Mouse (Mus musculus) hindbrain, embryonic 14.5 days (tissue): ENCODE data around the gene Ralb. TPM values are rescaled to one million over a fixed set of nuclear protein-coding genes. Genes with fewer than 3 reads are reported as not detected.

Experiments
- ATAC-seq: fragments of 200-750 bp; cut with Nextera tagmentation; 2 replicates; pipeline ENCODE4 v1.8.0; 2017; ENCODE audit warnings: moderate number of reproducible peaks, mild to moderate bottlenecking, moderate TSS enrichment, moderate library complexity; ENCODE audit not compliant: low FRiP score
- DNase-seq: peaks from one replicate; pipeline ENCODE4 v3.0.0-alpha.2; 2015; ENCODE audit warnings: low spot score
- H3K27ac ChIP-seq: fragments of 300-500 bp; sonication (generic); 2 replicates; pipeline ENCODE4 v1.5.1; 2014; ENCODE audit warnings: mild to moderate bottlenecking, moderate library complexity
- H3K27me3 ChIP-seq: fragments of 300-500 bp; sonication (generic); 2 replicates; pipeline ENCODE4 v1.6.1; 2014; ENCODE audit warnings: mild to moderate bottlenecking, low read length, mixed read lengths; ENCODE audit not compliant: control insufficient read depth, insufficient read depth
- H3K36me3 ChIP-seq: fragments of 300-500 bp; sonication (generic); replicated peaks from 2 replicates; pipeline ENCODE4 v1.6.1; 2014; ENCODE audit not compliant: control insufficient read depth, insufficient read depth
- H3K4me1 ChIP-seq: fragments of 300-500 bp; sonication (generic); replicated peaks from 2 replicates; pipeline ENCODE4 v1.6.1; 2014; ENCODE audit warnings: antibody characterized with exemption, low read length, mixed read lengths; ENCODE audit not compliant: control insufficient read depth, insufficient read depth
- H3K4me2 ChIP-seq: fragments of 300-500 bp; sonication (generic); replicated peaks from 2 replicates; pipeline ENCODE4 v1.6.1; 2014; ENCODE audit warnings: mild to moderate bottlenecking, moderate library complexity
- H3K4me3 ChIP-seq: fragments of 300-500 bp; sonication (generic); replicated peaks from 2 replicates; pipeline ENCODE4 v1.5.1; 2014; ENCODE audit warnings: mild to moderate bottlenecking, low read length
- H3K9ac ChIP-seq: fragments of 300-500 bp; sonication (generic); 2 replicates; pipeline ENCODE4 v1.6.1; 2014
- H3K9me3 ChIP-seq: fragments of 300-500 bp; sonication (generic); 2 replicates; pipeline ENCODE4 v1.6.1; 2016; ENCODE audit warnings: low read length; ENCODE audit not compliant: control insufficient read depth
- WGBS: fragments of 180-500 bp; shearing (Covaris S2); extraction: QIAGEN DNeasy Blood & Tissue Kit; methylation state at CpG from one replicate; pipeline ENCODE4 v1.1.7; 2014; 5-methylcytosine and 5-hydroxymethylcytosine counted together
- polyA plus RNA-seq: library from polyadenylated mRNA; unstranded; fragments of >200 nt; fragmentation: Nextera tagmentation; extraction: Ambion mirVana; gene quantifications from 2 replicates; pipeline ENCODE4 v1.2.1, GENCODE M21; 2014

The Ralb gene
- polyA plus RNA-seq, 1 experiment from 2014 or later, result 57.5 TPM

GRCm38 (mm10) chr1:119451417-119451816 lies 53.2 kb downstream of the Ralb start:
- WGBS, result 62% methylated on average over 10 of the region's 10 CpGs

GRCm38 (mm10) chr1:119450651-119451345 lies 53.8 kb downstream of the Ralb start:
- DNase-seq, result no peak
- Histone ChIP-seq H3K27ac (no peak overlapping the region), H3K4me3 (no peak overlapping the region), H3K36me3 (no peaks in the 10 kb centered on the region), H3K9ac (no peak overlapping the region), H3K9me3 (no peaks in the 10 kb centered on the region), H3K4me1 (no peaks in the 10 kb centered on the region), H3K4me2 (no peak overlapping the region), H3K27me3 (no peaks in the 10 kb centered on the region)
- ATAC-seq, result no peak
- 78% methylated on average over 10 of the region's 10 CpGs for WGBS

More at GRCm38 (mm10) chr1:119451417-119451816, 53.2 kb downstream of the Ralb start:
- DNase-seq, result no peak
- no peak overlapping the region for H3K4me3 ChIP-seq
- no peak overlapping the region for H3K4me2 ChIP-seq
- H3K4me1 ChIP-seq, result no peaks in the 10 kb centered on the region
- H3K36me3 ChIP-seq, result no peaks in the 10 kb centered on the region
- no peak overlapping the region for H3K27ac ChIP-seq
- H3K9me3 ChIP-seq, result no peaks in the 10 kb centered on the region
- H3K9ac ChIP-seq, result no peak overlapping the region
- no peaks in the 10 kb centered on the region for H3K27me3 ChIP-seq
- ATAC-seq, result no peak

- no peaks in the 10 kb centered on the region for H3K27me3 ChIP-seq
- WGBS, result 68% methylated on average over 10 of the region's 10 CpGs
- H3K9me3 ChIP-seq, result no peaks in the 10 kb centered on the region
- H3K36me3 ChIP-seq, result no peaks in the 10 kb centered on the region
- DNase-seq, result no peak
- no peak overlapping the region for H3K4me2 ChIP-seq
- no peaks in the 10 kb centered on the region for H3K4me1 ChIP-seq
- no peak overlapping the region for H3K4me3 ChIP-seq
- no peak overlapping the region for H3K9ac ChIP-seq
- H3K27ac ChIP-seq, result no peak overlapping the region
- no peak for ATAC-seq
Measured at GRCm38 (mm10) chr1:119446753-119447283, 57.8 kb downstream of the Ralb start.

DNA sequence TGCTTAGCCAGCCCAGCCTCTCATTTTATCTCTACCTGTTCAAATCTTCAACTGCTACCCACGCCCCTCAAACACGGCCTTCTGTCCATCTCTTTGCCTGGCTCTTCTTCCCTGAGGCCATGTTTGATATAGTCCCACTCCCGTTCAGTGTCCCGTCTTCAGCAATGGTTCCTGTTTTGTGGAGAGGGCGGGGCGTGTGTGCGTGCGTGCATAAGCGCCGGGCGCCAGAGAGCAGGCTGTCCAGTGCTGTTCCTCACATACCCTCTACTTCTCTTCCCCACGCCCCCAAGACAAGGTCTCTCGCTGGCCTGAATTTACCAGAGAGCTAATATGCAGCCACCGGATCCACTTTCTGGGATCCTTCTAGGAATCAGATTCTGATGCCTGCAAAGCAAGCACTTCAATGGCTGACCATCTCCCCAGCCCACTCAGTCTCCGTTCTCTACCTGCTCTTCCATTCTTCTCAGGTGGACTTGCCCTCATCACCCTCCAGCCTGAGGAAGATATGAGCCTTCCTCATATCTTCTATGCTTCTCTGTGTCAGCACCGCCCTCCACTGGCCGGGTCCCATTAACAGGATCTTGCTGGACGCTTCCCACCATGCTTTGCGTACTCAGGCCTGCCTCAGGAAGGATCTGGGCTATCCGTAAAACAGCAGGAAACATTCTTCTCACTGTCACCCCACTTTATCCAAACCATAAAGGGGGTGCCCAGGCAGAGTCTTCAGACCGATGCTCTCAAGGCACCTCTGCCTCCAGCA lies 60.8 kb downstream of the Ralb start:
- ATAC-seq, result no peak
- WGBS, result 89% methylated on average over 21 of the region's 21 CpGs

DNA sequence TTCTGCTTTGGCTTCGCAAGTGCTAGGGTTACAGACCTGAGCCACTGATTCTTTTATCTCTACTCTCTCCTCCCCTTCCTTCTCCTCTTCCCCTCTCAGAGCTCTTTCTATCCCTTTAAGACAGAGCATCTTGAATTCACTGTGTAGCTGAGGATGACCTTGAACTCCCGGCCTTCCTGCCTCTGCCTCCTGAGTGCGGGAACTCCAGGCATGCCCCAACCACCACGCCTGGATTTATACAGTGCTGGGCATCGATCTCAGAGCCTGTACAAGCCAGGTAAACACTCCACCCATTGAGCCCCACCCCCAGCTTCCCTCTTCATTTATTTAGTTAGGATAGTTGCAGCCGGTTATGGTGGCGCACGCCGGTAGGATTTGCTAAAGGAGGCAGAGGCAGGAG lies 61.7 kb downstream of the Ralb start:
- H3K4me1 ChIP-seq, result no peaks in the 10 kb centered on the region
- no peaks in the 10 kb centered on the region for H3K9me3 ChIP-seq
- WGBS, result 91% methylated on average over 9 of the region's 9 CpGs
- DNase-seq (no peak), ATAC-seq (no peak)
- H3K27me3 ChIP-seq, result no peaks in the 10 kb centered on the region
- no peak overlapping the region for H3K9ac ChIP-seq
- H3K36me3 ChIP-seq, result no peaks in the 10 kb centered on the region
- H3K4me2 ChIP-seq, result no peak overlapping the region
- H3K27ac ChIP-seq, result no peak overlapping the region
- no peak overlapping the region for H3K4me3 ChIP-seq

More for the DNA sequence above, 60.8 kb downstream of the Ralb start:
- Histone ChIP-seq H3K9me3 (no peaks in the 10 kb centered on the region), H3K4me2 (no peak overlapping the region), H3K27me3 (no peaks in the 10 kb centered on the region), H3K9ac (no peak overlapping the region), H3K36me3 (no peaks in the 10 kb centered on the region), H3K27ac (no peak overlapping the region), H3K4me3 (no peak overlapping the region), H3K4me1 (no peaks in the 10 kb centered on the region)
- no peak for DNase-seq

DNA sequence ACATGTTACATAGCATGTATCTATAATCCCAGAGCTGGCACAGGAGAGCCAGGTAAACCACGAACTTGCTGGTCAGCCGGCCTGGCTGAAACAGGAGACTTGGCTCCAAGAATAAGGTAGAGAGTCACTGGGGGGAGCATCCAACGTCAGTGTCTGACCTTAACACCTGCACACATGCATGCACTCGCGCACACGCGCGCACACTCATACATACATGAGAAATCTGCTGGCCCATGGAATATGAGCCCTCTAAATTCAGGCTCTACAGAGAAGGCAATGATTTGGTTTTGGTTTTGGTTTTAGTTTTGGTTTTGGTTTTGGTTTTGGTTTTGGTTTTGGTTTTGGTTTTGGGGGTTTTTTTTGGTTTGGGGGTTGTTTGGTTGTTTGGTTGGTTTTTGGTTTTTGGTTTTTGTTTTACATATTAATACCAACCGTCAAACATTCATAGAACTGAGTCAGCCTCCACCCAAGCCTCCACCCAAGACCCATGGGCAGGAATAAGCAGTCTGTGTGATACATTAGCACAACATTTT lies 66.4 kb downstream of the Ralb start:
- no peak overlapping the region for H3K4me2 ChIP-seq
- no peaks in the 10 kb centered on the region for H3K9me3 ChIP-seq
- no peaks in the 10 kb centered on the region for H3K36me3 ChIP-seq
- no peak overlapping the region for H3K9ac ChIP-seq
- no peak overlapping the region for H3K4me3 ChIP-seq
- H3K4me1 ChIP-seq, result no peaks in the 10 kb centered on the region
- WGBS, result 94% methylated on average over 9 of the region's 9 CpGs
- H3K27me3 ChIP-seq, result no peaks in the 10 kb centered on the region
- DNase-seq (no peak), ATAC-seq (no peak)
- H3K27ac ChIP-seq, result no peak overlapping the region

- Histone ChIP-seq H3K36me3 (no peaks in the 10 kb centered on the region), H3K9me3 (no peaks in the 10 kb centered on the region), H3K27ac (no peak overlapping the region), H3K4me1 (no peaks in the 10 kb centered on the region), H3K9ac (no peak overlapping the region), H3K27me3 (no peaks in the 10 kb centered on the region), H3K4me3 (no peak overlapping the region), H3K4me2 (no peak overlapping the region)
- DNase-seq, result no peak
- WGBS, result 57% methylated on average over 6 of the region's 6 CpGs
- ATAC-seq, result no peak
Measured at GRCm38 (mm10) chr1:119437401-119437800, 67.2 kb downstream of the Ralb start.

- no peak for ATAC-seq
- no peaks in the 10 kb centered on the region for H3K36me3 ChIP-seq
- no peak for DNase-seq
Measured at GRCm38 (mm10) chr1:119424141-119424860, 80.3 kb downstream of the Ralb start.

DNA sequence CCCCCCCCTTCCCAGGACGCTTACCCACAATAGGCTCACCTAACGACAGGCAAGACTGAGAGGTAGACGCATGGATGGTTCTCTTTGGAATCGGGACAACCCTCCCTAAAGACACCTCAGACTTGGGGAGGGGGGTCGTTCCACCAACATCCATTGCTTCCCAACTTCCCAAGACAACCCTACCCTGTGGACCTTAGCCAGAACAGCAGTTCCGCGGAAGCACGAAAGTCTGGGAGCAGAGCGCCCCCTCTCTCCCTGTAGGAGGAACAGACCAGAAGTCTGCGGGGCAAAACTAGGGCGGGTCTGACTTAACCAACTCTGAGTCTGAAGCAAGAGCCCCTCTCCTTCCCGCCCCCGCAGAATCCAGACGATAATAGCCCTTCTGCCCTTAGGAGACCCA lies 81.1 kb downstream of the Ralb start:
- ATAC-seq (no peak), DNase-seq (peak; percentile 58)
- Histone ChIP-seq H3K27me3 (peaks cover 49% of the 10 kb centered on the region), H3K27ac (no peak overlapping the region), H3K9ac (no peak overlapping the region), H3K9me3 (no peaks in the 10 kb centered on the region), H3K4me3 (no peak overlapping the region), H3K4me2 (no peak overlapping the region), H3K36me3 (no peaks in the 10 kb centered on the region), H3K4me1 (peaks cover 20% of the 10 kb centered on the region)
- WGBS, result 2% methylated on average over 12 of the region's 14 CpGs

More at GRCm38 (mm10) chr1:119424141-119424860, 80.3 kb downstream of the Ralb start:
- peaks cover 20% of the 10 kb centered on the region for H3K4me1 ChIP-seq
- no peak overlapping the region for H3K27ac ChIP-seq
- no peak overlapping the region for H3K9ac ChIP-seq
- peaks cover 42% of the 10 kb centered on the region for H3K27me3 ChIP-seq
- 34% methylated on average over 6 of the region's 6 CpGs for WGBS
- H3K9me3 ChIP-seq, result no peaks in the 10 kb centered on the region
- no peak overlapping the region for H3K4me2 ChIP-seq
- H3K4me3 ChIP-seq, result no peak overlapping the region
